Mouse (Mus musculus): Measurements from ENCODE around the gene Gm5737. TPM values are rescaled to one million over a fixed set of nuclear protein-coding genes. Genes with fewer than 3 reads are reported as not detected.

Gene Gm5737
- total and polyA plus RNA-seq, 2 experiments from 2014 or later, result 0.11 to 0.58 TPM

- ATAC-seq (peak; percentile 29; the same call in 1 of the 2 replicates), DNase-seq (ENCODE audit: low spot score) (no peak)
- peak overlapping the region; percentile 64 for H3K4me2 ChIP-seq (ENCODE audit: low read depth, low read length)
- no peak for TF ChIP-seq CTCF (IDR thresholded peaks at IDR 0.05; ENCODE audit: low read depth)
- H3K4me1 ChIP-seq (ENCODE audit: insufficient read depth, low read length), result no peaks in the 10 kb centered on the region
- 6% methylated on average over 27 of the region's 27 CpGs for WGBS
- H3K9me3 ChIP-seq (ENCODE audit: low read length), result no peaks in the 10 kb centered on the region
- peak overlapping the region; percentile 38; the same call in 1 of the 2 replicates for H3K9ac ChIP-seq (replicated peaks; ENCODE audit: low read length)
- H3K36me3 ChIP-seq (ENCODE audit: insufficient read depth, low read length), result no peaks in the 10 kb centered on the region
- no peak overlapping the region for H3K27ac ChIP-seq
- peak overlapping the region; percentile 36 for H3K4me3 ChIP-seq (ENCODE audit: low read length)
- H3K27me3 ChIP-seq (ENCODE audit: insufficient read depth, low read length), result no peaks in the 10 kb centered on the region
Measured at GRCm38 (mm10) chr7:120809705-120810104, 2.5 kb upstream of the Gm5737 start.

- DNase-seq (ENCODE audit: low spot score) (no peak), ATAC-seq (no peak; the same call in 1 of the 2 replicates)
- no peak overlapping the region for H3K4me2 ChIP-seq (ENCODE audit: low read depth, low read length)
- no peak for TF ChIP-seq CTCF (IDR thresholded peaks at IDR 0.05; ENCODE audit: low read depth)
- no peak overlapping the region for H3K27ac ChIP-seq
- 80% methylated on average over 6 of the region's 6 CpGs for WGBS
- no peaks in the 10 kb centered on the region for H3K36me3 ChIP-seq (ENCODE audit: insufficient read depth, low read length)
- H3K9me3 ChIP-seq (ENCODE audit: low read length), result no peaks in the 10 kb centered on the region
- no peak overlapping the region for H3K9ac ChIP-seq (replicated peaks; ENCODE audit: low read length)
- no peaks in the 10 kb centered on the region for H3K4me1 ChIP-seq (ENCODE audit: insufficient read depth, low read length)
- no peaks in the 10 kb centered on the region for H3K27me3 ChIP-seq (ENCODE audit: insufficient read depth, low read length)
- H3K4me3 ChIP-seq (ENCODE audit: low read length), result no peak overlapping the region
Measured at GRCm38 (mm10) chr7:120817552-120817951, 5.4 kb downstream of the Gm5737 start.

DNA sequence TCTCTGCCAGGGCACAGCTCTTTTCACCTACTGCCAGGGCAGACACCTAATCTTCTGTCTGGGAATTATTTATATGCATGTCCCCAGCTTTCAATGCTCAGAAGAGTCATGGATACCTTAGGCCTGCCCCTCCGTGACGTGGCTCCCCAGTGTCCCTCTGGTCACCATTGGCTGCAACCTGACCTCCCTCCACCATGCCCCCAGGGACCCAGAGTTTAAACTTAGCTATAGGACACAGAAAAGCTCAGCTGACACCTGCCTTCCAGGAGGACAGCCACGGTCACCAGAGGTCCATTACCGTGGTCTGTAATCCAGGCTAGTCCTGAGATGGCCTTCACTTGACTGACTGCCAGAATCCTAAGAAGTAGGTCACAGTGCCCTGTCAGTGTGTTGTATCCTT, 7.2 kb downstream of the Gm5737 start:
- H3K4me2 ChIP-seq (ENCODE audit: low read depth, low read length), result no peak overlapping the region
- TF ChIP-seq CTCF (IDR thresholded peaks at IDR 0.05; ENCODE audit: low read depth), result no peak
- no peak overlapping the region for H3K4me3 ChIP-seq (ENCODE audit: low read length)
- DNase-seq (ENCODE audit: low spot score), result no peak
- ATAC-seq, result no peak
- H3K36me3 ChIP-seq (ENCODE audit: insufficient read depth, low read length), result no peaks in the 10 kb centered on the region
- no peaks in the 10 kb centered on the region for H3K27me3 ChIP-seq (ENCODE audit: insufficient read depth, low read length)
- H3K4me1 ChIP-seq (ENCODE audit: insufficient read depth, low read length), result no peaks in the 10 kb centered on the region
- no peak overlapping the region for H3K9ac ChIP-seq (replicated peaks; ENCODE audit: low read length)
- H3K27ac ChIP-seq, result no peak overlapping the region
- no peaks in the 10 kb centered on the region for H3K9me3 ChIP-seq (ENCODE audit: low read length)
- 84% methylated on average over 4 of the region's 4 CpGs for WGBS

DNA sequence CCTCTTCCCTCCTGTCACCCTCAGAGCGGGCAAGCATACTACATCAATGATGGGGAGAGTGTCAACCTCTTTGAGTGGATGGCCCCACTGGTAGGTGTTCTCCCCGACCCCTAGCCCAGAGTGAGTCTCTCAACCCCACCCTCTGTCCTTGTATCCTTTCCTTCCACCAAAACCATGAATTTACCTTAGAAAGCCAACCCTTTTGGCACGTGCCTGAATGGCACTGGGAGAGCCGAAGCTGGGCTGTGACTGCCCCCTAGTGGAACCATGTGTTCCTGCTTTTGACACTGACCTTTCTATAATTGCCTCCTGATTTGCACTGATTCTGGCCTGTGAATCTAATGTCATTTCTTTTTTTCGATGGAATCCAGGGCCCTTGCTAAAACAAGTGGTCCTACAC, 11.1 kb downstream of the Gm5737 start:
- DNase-seq (ENCODE audit: low spot score) (peak; percentile 83), ATAC-seq (peak; percentile 56; the same call in 1 of the 2 replicates)
- peak; percentile 94 for TF ChIP-seq CTCF (IDR thresholded peaks at IDR 0.05; ENCODE audit: low read depth)
- no peaks in the 10 kb centered on the region for H3K36me3 ChIP-seq (ENCODE audit: insufficient read depth, low read length)
- WGBS, result 27% methylated on average over 5 of the region's 5 CpGs
- no peaks in the 10 kb centered on the region for H3K27me3 ChIP-seq (ENCODE audit: insufficient read depth, low read length)
- no peak overlapping the region for H3K9ac ChIP-seq (replicated peaks; ENCODE audit: low read length)
- no peaks in the 10 kb centered on the region for H3K9me3 ChIP-seq (ENCODE audit: low read length)
- no peaks in the 10 kb centered on the region for H3K4me1 ChIP-seq (ENCODE audit: insufficient read depth, low read length)
- H3K27ac ChIP-seq, result no peak overlapping the region
- H3K4me2 ChIP-seq (ENCODE audit: low read depth, low read length), result no peak overlapping the region
- no peak overlapping the region for H3K4me3 ChIP-seq (ENCODE audit: low read length)

- H3K4me1 ChIP-seq (ENCODE audit: insufficient read depth, low read length), result 0 out of 2 replicates have a peak, but pooled peaks cover under 1% of the 10 kb centered on the region
- no peaks in the 10 kb centered on the region for H3K36me3 ChIP-seq (ENCODE audit: insufficient read depth, low read length)
- DNase-seq (ENCODE audit: low spot score), result no peak
- no peak for ATAC-seq
- H3K4me2 ChIP-seq (ENCODE audit: low read depth, low read length), result no peak overlapping the region
- no peak overlapping the region for H3K4me3 ChIP-seq (ENCODE audit: low read length)
- H3K9ac ChIP-seq (replicated peaks; ENCODE audit: low read length), result no peak overlapping the region
- TF ChIP-seq CTCF (IDR thresholded peaks at IDR 0.05; ENCODE audit: low read depth), result no peak
- H3K27me3 ChIP-seq (ENCODE audit: insufficient read depth, low read length), result no peaks in the 10 kb centered on the region
- 67% methylated on average over 2 of the region's 2 CpGs for WGBS
- no peaks in the 10 kb centered on the region for H3K9me3 ChIP-seq (ENCODE audit: low read length)
- H3K27ac ChIP-seq, result no peak overlapping the region
Measured at GRCm38 (mm10) chr7:120825097-120825496, 12.9 kb downstream of the Gm5737 start.

- no peaks in the 10 kb centered on the region for H3K36me3 ChIP-seq (ENCODE audit: insufficient read depth, low read length)
- DNase-seq (ENCODE audit: low spot score), result peak; percentile 46
- WGBS, result 14% methylated on average over 3 of the region's 3 CpGs
Measured at GRCm38 (mm10) chr7:120826408-120826807, 14.2 kb downstream of the Gm5737 start.

More at GRCm38 (mm10) chr7:120826408-120826807, 14.2 kb downstream of the Gm5737 start:
- no peak overlapping the region for H3K27ac ChIP-seq
- peak; percentile 76 for TF ChIP-seq CTCF (IDR thresholded peaks at IDR 0.05; ENCODE audit: low read depth)
- no peak overlapping the region for H3K4me2 ChIP-seq (ENCODE audit: low read depth, low read length)
- 0 out of 2 replicates have a peak, but pooled peaks cover 4% of the 10 kb centered on the region for H3K4me1 ChIP-seq (ENCODE audit: insufficient read depth, low read length)
- H3K9ac ChIP-seq (replicated peaks; ENCODE audit: low read length), result no peak overlapping the region
- H3K27me3 ChIP-seq (ENCODE audit: insufficient read depth, low read length), result no peaks in the 10 kb centered on the region
- H3K4me3 ChIP-seq (ENCODE audit: low read length), result no peak overlapping the region
- H3K9me3 ChIP-seq (ENCODE audit: low read length), result no peaks in the 10 kb centered on the region
- ATAC-seq, result no peak

Measured in hindbrain, postnatal 0 days (tissue).